Mouse (Mus musculus): Measurements from ENCODE around the gene Nelfe.

The Nelfe gene

DNA sequence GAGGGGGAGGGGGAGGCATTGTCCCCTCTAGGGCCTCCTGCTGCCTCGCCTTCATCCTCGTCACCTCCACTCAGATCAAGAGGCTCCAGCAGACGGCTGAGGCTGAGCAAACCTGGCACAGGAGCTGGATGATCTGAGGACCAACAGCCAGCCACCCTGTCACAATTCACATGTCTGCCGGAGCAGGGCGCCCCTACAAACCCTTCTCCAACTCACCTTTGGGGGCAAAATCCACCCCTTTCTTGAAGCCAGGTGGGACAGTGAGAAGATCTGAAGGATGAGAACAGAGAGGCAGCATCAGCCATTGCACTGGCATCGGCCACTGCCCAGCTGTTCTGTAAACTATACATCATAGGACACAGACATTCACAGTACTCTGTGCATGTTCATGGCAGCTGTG lies 3.0 kb upstream of the Nelfe start:
- WGBS: 94% methylated on average over 6 of the region's 6 CpGs

DNA sequence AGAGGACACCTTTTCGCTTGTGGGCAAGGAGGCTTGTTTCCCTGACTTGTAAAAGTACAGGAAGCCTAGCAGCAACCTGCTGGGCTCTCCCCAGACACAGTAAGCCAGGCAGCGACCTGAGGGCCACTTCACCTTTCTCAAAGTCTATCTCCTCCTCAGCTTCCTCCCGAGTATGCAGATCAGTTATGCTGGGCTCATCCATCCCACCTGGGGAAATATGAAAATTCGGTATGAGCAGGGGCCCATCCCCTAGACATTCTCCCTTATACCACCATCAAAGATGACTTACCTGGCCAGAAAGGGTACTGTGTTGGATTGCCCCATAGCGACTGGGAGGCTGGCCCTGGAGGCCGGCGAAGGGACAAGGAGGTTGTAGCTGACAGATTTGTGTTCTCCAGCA lies 2.6 kb upstream of the Nelfe start:
- 90% methylated on average over 7 of the region's 7 CpGs for WGBS

DNA sequence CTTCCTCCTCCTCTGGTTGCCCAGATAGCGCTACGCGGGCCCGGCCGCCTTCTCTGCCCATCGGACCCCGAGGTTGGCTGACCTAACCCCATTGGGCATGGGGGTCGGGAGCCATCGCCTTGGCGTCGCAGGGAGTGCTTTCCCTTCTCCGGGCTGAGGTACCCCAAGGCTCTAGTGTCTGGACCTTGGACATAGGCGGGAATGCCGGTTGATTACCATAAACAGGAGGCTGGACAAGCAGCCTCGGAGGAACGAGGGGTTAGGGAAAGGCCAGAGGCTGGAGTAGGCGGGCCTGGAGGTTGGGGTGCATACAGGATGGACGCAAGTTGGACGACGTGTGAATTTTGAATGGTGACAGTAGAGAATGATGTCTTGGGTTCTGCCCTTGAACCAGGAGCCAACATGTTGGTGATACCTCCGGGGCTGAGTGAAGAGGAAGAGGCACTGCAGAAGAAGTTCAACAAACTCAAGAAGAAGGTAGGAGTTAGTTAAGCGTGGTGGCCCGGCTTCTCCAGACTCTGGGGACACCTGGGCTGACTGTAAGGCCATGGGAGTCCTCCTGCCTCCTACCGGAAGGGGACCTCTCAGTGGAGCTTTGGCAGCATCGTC lies 430 bp downstream of the Nelfe start:
- 1% methylated on average over 25 of the region's 25 CpGs for WGBS

GRCm38 (mm10) chr17:34853511-34853910 lies 3.3 kb downstream of the Nelfe start:
- WGBS: 85% methylated on average over 8 of the region's 8 CpGs

- WGBS: 77% methylated on average over 3 of the region's 3 CpGs
Measured at GRCm38 (mm10) chr17:34854761-34855160, 4.6 kb downstream of the Nelfe start.

DNA sequence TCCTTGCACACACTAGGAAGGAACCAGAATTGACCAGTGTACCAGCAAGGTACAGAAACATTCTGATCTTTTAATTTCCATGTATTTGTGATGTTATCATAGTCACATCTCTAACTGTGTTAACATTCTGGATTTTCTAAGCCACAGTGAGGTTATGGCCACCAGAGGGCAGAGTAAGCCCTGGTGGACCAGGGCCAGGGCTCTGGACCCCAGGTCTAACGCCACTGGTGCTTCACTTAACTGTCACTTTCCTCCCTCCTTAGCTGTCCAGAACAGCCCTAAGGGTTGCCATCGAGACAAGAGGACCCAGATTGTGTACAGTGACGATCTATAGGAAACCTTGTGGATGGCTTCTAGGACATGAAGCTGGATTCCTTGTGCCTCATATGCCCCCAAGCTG lies 5.6 kb downstream of the Nelfe start:
- 46% methylated on average over 3 of the region's 3 CpGs for WGBS

- 73% methylated on average over 4 of the region's 4 CpGs for WGBS
Measured at GRCm38 (mm10) chr17:34858670-34859069, 8.5 kb downstream of the Nelfe start.

GRCm38 (mm10) chr17:34860514-34860913 lies 10.3 kb downstream of the Nelfe start:
- 86% methylated on average over 9 of the region's 9 CpGs for WGBS

DNA sequence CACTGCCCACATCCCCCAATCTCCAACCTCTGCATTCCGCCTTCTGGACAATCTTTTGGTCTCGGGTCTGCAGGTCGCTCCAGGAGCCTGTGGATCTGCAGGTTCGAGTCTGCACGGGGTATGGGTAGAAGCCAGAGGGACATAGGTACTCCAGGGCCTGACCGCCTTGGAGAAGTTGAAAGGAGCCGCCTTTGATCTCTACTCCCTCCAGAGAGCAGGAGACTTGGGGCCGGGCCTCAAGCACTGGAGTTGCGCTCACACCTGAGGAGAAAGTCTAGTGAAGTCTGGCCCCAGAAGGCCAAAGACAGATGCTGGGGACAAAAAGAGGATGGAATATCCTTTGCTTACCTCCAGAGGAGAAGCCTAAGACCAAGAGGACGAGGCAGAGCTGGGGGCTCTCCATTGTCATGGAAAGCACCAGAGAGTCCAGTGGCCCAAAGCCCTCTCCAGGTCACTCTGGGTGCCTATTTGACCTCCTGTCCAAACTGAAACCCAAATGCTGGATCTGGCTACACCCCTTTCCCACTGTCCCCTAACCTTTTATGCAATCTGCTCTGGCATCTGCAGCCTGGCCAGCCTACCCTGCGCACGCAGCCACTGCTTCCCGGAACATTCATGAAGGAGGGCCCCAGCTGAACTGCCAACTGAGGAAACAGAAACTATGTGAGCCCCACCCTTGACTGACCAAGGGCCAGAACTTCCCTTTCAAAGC lies 11.7 kb downstream of the Nelfe start:
- whole genome bisulfite sequencing: 69% methylated on average over 13 of the region's 13 CpGs

- 63% methylated on average over 8 of the region's 8 CpGs for WGBS
Measured at GRCm38 (mm10) chr17:34862416-34863081, 12.4 kb downstream of the Nelfe start, which contains the start of gene Cfb. Gene Cfb, minus strand, starts transcription at chr17:34862518.

DNA sequence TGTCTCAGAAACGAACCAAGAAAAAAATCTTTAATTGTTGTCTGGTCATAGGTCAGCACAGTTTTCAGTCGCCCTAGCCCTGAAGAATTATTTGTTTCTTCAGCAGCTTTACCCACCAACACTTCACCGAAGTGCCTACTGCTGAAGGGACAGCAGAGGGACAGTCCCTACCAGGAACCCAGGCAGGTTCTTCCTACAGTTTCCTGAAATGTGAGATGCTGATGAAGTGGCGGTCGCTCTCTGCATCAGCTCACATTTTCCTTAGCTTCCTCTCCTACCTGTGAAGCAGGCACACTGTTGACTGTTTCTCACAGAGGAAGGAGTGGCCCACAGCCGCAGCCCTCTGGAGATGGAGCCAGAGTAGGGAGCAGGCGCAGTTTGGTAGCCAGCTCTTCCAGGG lies 15.8 kb downstream of the Nelfe start:
- WGBS: 78% methylated on average over 7 of the region's 7 CpGs

- 90% methylated on average over 6 of the region's 6 CpGs for WGBS
Measured at GRCm38 (mm10) chr17:34874321-34874720, 24.1 kb downstream of the Nelfe start.

GRCm38 (mm10) chr17:34879336-34879879 lies 29.2 kb downstream of the Nelfe start, which contains the start of gene Zbtb12:
Gene Zbtb12, plus strand, starts transcription at chr17:34879483.
- 64% methylated on average over 11 of the region's 11 CpGs for WGBS

DNA sequence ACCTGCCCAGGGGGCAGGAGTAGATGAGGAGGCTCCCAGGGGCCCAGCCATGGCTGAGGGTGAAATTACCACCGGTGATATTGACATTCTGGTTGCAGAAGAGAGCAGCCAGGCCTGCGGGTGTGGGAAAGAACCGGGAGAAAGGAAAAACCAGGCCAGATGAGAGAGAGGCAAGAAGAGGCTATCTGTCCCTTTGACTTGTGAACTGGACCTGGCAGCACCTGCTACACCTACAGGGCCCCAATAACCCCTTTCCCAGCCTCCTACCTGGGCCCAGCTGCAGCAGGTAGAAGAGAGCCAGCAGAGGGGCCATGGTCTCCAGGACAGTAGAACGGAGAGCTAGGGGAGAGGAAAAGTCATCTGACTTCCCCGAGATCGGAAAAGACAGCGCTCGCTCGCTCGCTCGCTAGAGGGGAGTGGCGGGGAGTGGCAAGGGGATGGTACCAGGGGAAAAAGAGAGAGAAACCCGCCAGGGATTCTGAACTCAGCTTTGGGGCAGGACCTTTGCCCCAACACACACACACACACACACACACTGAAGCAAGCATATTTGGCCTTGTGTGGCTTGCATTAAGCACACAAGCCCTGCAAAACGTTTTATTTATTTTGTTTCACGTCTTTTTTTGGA lies 31.6 kb downstream of the Nelfe start, which contains the start of gene Gm20547:
Gm20547 (minus strand) TSS at position 360 of the 628 bp plus-strand sequence.
- WGBS: 27% methylated on average over 15 of the region's 15 CpGs

GRCm38 (mm10) chr17:34883332-34883731 lies 33.1 kb downstream of the Nelfe start:
- WGBS: 70% methylated on average over 3 of the region's 3 CpGs

- 93% methylated on average over 6 of the region's 6 CpGs for WGBS
Measured at GRCm38 (mm10) chr17:34884704-34885103, 34.5 kb downstream of the Nelfe start.

DNA sequence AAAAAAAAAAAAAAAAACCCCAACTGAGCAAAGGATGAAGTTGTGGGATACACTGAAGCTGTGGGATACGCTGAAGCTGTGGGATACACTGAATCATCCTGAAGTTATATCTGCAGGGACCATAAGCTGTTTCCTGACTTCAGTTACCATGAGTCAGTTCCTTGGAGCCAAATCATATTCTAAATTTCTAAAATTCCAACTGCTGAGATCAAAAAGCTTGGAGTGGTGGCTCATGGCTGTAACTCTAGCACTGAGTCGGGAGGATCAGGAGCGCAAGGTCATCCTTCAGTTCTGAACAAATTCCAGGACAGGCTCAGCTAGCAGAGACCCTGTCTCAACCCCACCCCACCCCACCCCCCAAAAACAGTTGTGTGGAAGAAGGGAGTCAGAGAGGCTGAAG lies 35.4 kb downstream of the Nelfe start:
- WGBS: 79% methylated on average over 3 of the region's 3 CpGs

DNA sequence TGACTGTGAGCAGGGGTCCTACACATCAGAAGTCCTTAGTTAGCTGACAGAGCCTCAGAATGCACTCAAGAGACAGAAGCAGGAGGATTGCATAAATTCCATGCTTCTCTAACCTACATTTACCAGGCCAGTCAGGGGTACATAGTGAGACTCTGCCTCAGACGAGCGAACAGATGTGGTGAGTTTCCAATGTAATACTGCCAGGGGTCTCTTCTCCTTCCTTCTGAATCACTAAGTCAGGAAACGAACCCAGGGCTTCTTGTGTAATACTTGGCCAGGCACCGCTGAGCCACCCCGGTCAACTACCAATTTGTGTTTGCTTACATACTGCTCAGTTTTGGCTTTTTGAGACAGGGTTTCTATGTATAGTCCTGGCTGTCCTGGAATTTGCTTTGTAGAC lies 37.8 kb downstream of the Nelfe start:
- 91% methylated on average over 5 of the region's 5 CpGs for WGBS

DNA sequence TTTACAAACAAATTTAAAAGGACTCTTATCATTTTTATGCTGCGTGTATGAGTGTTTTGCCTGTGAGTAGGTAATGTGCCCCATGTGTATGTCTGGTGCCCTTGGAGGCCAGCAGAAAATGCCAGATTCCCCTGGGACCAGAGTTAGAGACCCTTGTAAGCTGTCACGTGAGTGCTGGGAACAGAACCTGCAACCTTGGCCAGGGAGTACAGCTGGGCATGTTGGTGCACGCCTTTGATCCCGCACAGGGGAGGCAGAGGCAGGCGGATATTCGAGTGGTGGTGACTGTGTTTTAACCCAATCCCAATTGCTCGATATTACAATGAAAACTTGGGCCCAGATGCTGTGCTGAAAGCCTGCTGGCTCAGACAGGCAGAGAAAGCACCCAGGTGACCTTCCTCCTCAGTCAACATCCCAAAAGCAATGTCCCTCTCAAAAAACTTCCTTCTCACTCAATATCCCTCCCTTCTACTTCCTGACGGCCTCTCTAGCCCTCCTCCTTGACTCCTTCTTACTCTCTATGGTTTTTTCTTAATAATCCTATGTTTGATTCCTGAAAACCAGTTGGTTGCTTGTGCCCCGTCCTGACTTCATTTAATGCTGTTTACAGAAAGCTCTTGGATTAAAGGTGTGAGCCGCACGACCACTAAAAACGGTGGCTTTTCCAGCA lies 40.0 kb downstream of the Nelfe start:
- WGBS: 92% methylated on average over 12 of the region's 12 CpGs

- WGBS: 96% methylated on average over 2 of the region's 2 CpGs
Measured at GRCm38 (mm10) chr17:34891377-34891776, 41.2 kb downstream of the Nelfe start.

GRCm38 (mm10) chr17:34893072-34893824 lies 43.1 kb downstream of the Nelfe start:
- WGBS: 80% methylated on average over 12 of the region's 12 CpGs
